Mouse (Mus musculus): ENCODE measurements around the gene Rb1. TPM values are rescaled to one million over a fixed set of nuclear protein-coding genes. Genes with fewer than 3 reads are reported as not detected.

Gene Rb1
- polyA plus RNA-seq, 1 experiment from 2014 or later, result 14.4 TPM

DNA sequence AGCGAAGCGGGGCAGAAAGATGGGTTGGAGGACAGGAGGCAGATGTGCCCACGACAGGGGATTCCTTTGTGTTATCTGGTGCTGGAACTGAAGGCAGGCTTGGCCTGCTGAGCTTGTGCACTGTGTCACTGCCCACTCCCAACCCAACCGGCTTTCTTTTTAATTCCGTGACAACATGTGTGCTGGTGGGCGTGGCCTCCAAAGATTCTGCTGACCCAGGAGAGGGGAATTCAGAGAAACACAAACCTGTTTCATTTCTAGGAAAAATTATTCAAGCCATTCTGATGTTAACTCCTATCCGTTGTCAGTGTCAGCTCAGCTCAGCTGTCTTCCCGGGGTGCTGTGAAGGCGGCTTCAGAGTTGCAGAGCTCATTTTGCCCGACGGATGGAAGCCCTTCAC is 147.7 kb downstream of the Rb1 start:
- no peaks in the 10 kb centered on the region for H3K9me3 ChIP-seq (ENCODE audit: control insufficient read depth, low read length)
- no peak overlapping the region for H3K9ac ChIP-seq (ENCODE audit: low read length)
- ATAC-seq (ENCODE audit: low read depth), result no peak
- no peak overlapping the region for H3K4me3 ChIP-seq (ENCODE audit: low read length)
- peaks cover 21% of the 10 kb centered on the region for H3K36me3 ChIP-seq (ENCODE audit: control insufficient read depth, insufficient read depth, low read length)
- H3K27me3 ChIP-seq (ENCODE audit: control insufficient read depth, insufficient read depth, low read depth, low read length), result no peaks in the 10 kb centered on the region
- no peak overlapping the region for H3K4me2 ChIP-seq (ENCODE audit: low read depth, low read length)
- H3K27ac ChIP-seq (ENCODE audit: low read length), result peak overlapping the region; percentile 38; the same call in 1 of the 2 replicates
- H3K4me1 ChIP-seq (replicated peaks; ENCODE audit: control insufficient read depth, insufficient read depth, low read length), result peaks cover 3% of the 10 kb centered on the region; the same call in 1 of the 2 replicates
- WGBS, result 86% methylated on average over 11 of the region's 11 CpGs

DNA sequence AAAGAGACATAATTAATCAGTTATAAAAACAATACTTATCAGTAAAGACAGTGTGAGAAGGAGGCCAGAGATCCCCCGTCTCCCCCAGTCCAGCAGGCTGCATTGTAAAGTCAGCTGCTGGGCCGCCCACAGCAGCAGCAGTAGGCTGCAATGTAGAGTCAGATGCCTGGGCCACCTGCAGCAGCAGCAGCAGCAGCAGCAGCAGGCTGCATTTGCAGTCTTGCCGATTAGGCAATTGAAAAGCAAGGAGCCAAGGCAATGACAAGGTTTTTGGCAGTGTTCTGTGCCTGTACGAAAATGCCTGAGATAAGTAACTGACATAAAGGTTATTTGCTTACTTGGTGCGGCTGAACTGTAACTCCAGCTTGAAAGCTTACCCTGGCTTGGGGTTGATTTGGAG is 149.4 kb downstream of the Rb1 start:
- peaks cover 3% of the 10 kb centered on the region; the same call in 1 of the 2 replicates for H3K4me1 ChIP-seq (replicated peaks; ENCODE audit: control insufficient read depth, insufficient read depth, low read length)
- ATAC-seq (ENCODE audit: low read depth), result no peak
- H3K4me2 ChIP-seq (ENCODE audit: low read depth, low read length), result no peak overlapping the region
- WGBS, result 75% methylated on average over 5 of the region's 5 CpGs
- no peaks in the 10 kb centered on the region for H3K9me3 ChIP-seq (ENCODE audit: control insufficient read depth, low read length)
- no peaks in the 10 kb centered on the region for H3K27me3 ChIP-seq (ENCODE audit: control insufficient read depth, insufficient read depth, low read depth, low read length)
- H3K4me3 ChIP-seq (ENCODE audit: low read length), result no peak overlapping the region
- H3K9ac ChIP-seq (ENCODE audit: low read length), result no peak overlapping the region
- peaks cover 20% of the 10 kb centered on the region for H3K36me3 ChIP-seq (ENCODE audit: control insufficient read depth, insufficient read depth, low read length)
- H3K27ac ChIP-seq (ENCODE audit: low read length), result no peak overlapping the region

GRCm38 (mm10) chr14:73175814-73176213 is 149.8 kb downstream of the Rb1 start:
- H3K27ac ChIP-seq (ENCODE audit: low read length), result no peak overlapping the region
- H3K4me3 ChIP-seq (ENCODE audit: low read length), result no peak overlapping the region
- H3K4me2 ChIP-seq (ENCODE audit: low read depth, low read length), result no peak overlapping the region
- WGBS, result 75% methylated on average over 6 of the region's 6 CpGs
- H3K4me1 ChIP-seq (replicated peaks; ENCODE audit: control insufficient read depth, insufficient read depth, low read length), result peaks cover 3% of the 10 kb centered on the region; the same call in 1 of the 2 replicates
- peaks cover 23% of the 10 kb centered on the region for H3K36me3 ChIP-seq (ENCODE audit: control insufficient read depth, insufficient read depth, low read length)
- ATAC-seq (ENCODE audit: low read depth), result no peak
- H3K9me3 ChIP-seq (ENCODE audit: control insufficient read depth, low read length), result no peaks in the 10 kb centered on the region
- no peak overlapping the region for H3K9ac ChIP-seq (ENCODE audit: low read length)
- H3K27me3 ChIP-seq (ENCODE audit: control insufficient read depth, insufficient read depth, low read depth, low read length), result no peaks in the 10 kb centered on the region

GRCm38 (mm10) chr14:73175031-73175430 is 150.6 kb downstream of the Rb1 start:
- H3K4me2 ChIP-seq (ENCODE audit: low read depth, low read length), result no peak overlapping the region
- WGBS, result 67% methylated on average over 1 of the region's 1 CpGs
- no peak for ATAC-seq (ENCODE audit: low read depth)
- no peaks in the 10 kb centered on the region for H3K9me3 ChIP-seq (ENCODE audit: control insufficient read depth, low read length)
- no peak overlapping the region for H3K9ac ChIP-seq (ENCODE audit: low read length)
- no peaks in the 10 kb centered on the region for H3K27me3 ChIP-seq (ENCODE audit: control insufficient read depth, insufficient read depth, low read depth, low read length)
- H3K4me3 ChIP-seq (ENCODE audit: low read length), result no peak overlapping the region
- no peak overlapping the region for H3K27ac ChIP-seq (ENCODE audit: low read length)
- peaks cover 3% of the 10 kb centered on the region; the same call in 1 of the 2 replicates for H3K4me1 ChIP-seq (replicated peaks; ENCODE audit: control insufficient read depth, insufficient read depth, low read length)
- H3K36me3 ChIP-seq (ENCODE audit: control insufficient read depth, insufficient read depth, low read length), result peaks cover 26% of the 10 kb centered on the region

- 67% methylated on average over 7 of the region's 7 CpGs for WGBS
- no peaks in the 10 kb centered on the region for H3K27me3 ChIP-seq (ENCODE audit: control insufficient read depth, insufficient read depth, low read depth, low read length)
- H3K36me3 ChIP-seq (ENCODE audit: control insufficient read depth, insufficient read depth, low read length), result peaks cover 26% of the 10 kb centered on the region
- no peak overlapping the region for H3K4me3 ChIP-seq (ENCODE audit: low read length)
- no peak overlapping the region for H3K4me2 ChIP-seq (ENCODE audit: low read depth, low read length)
- H3K27ac ChIP-seq (ENCODE audit: low read length), result no peak overlapping the region
- no peaks in the 10 kb centered on the region for H3K9me3 ChIP-seq (ENCODE audit: control insufficient read depth, low read length)
- peaks cover 3% of the 10 kb centered on the region; the same call in 1 of the 2 replicates for H3K4me1 ChIP-seq (replicated peaks; ENCODE audit: control insufficient read depth, insufficient read depth, low read length)
- no peak overlapping the region for H3K9ac ChIP-seq (ENCODE audit: low read length)
- ATAC-seq (ENCODE audit: low read depth), result no peak
Observed at GRCm38 (mm10) chr14:73174091-73174995, 151.3 kb downstream of the Rb1 start.

DNA sequence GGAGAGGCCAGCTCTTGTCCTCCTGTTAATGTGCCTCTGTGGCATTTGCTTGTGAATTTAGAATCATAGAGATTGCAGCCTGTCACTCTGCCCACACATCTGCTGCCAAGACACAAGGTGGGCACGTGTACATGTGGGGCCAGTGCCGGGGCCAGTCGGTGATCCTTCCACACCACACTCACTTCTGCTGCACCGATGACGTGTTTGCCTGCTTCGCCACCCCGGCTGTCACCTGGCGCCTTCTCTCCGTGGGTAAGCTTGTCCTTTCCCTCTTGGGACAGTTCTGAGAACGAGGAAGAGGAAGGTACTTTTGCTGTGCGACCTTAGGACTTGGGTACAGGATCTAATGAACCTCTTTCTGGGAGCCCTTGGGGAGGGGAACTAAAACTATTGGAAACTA is 152.0 kb downstream of the Rb1 start:
- H3K4me3 ChIP-seq (ENCODE audit: low read length), result no peak overlapping the region
- 81% methylated on average over 11 of the region's 11 CpGs for WGBS
- no peak overlapping the region for H3K27ac ChIP-seq (ENCODE audit: low read length)
- no peaks in the 10 kb centered on the region for H3K27me3 ChIP-seq (ENCODE audit: control insufficient read depth, insufficient read depth, low read depth, low read length)
- no peak overlapping the region for H3K4me2 ChIP-seq (ENCODE audit: low read depth, low read length)
- H3K36me3 ChIP-seq (ENCODE audit: control insufficient read depth, insufficient read depth, low read length), result peaks cover 23% of the 10 kb centered on the region
- H3K4me1 ChIP-seq (replicated peaks; ENCODE audit: control insufficient read depth, insufficient read depth, low read length), result peaks cover 3% of the 10 kb centered on the region; the same call in 1 of the 2 replicates
- H3K9ac ChIP-seq (ENCODE audit: low read length), result no peak overlapping the region
- H3K9me3 ChIP-seq (ENCODE audit: control insufficient read depth, low read length), result no peaks in the 10 kb centered on the region
- no peak for ATAC-seq (ENCODE audit: low read depth)

DNA sequence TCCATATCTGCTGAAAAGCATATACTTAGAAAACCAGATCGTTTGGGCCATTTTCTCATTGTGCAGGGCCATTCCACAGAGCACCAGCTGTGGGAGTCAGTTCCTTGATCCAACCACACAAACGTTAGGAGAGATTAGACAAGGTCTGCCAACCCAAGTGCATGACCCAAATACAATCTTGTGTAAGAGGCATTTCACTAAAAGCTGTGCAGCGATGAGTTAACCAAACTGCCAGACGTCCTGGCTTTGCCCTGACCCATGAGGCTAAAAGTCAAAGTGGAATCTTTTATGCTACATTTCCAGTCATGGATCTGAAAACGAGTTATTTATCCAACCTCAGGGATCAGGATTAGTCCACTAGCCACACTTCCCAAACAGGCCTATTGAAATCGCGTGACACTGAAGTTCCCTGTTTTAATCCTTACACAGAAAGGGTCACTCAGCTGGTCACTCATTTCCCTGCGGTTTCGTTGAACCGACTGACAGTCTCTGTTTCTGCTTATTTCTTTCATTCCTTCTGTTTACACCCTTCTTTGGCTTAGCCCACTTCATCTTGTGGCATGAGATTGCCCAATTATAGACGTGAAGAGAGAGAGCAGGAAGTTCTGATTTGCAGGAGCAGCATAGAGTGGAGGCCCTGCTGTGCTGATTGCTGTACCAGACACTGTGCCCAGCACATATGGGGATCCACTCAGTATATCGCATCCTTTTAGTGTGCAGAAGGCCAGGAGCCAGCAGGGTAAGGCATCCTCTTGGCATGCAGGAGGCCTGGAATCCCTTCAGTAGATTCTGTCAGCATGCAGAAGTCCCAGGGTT is 153.2 kb downstream of the Rb1 start:
- 72% methylated on average over 12 of the region's 12 CpGs for WGBS
- no peak overlapping the region for H3K27ac ChIP-seq (ENCODE audit: low read length)
- no peak for ATAC-seq (ENCODE audit: low read depth)

GRCm38 (mm10) chr14:73169926-73170844 is 155.4 kb downstream of the Rb1 start:
- H3K4me1 ChIP-seq (replicated peaks; ENCODE audit: control insufficient read depth, insufficient read depth, low read length), result peaks cover 3% of the 10 kb centered on the region; the same call in 1 of the 2 replicates
- peaks cover 28% of the 10 kb centered on the region for H3K36me3 ChIP-seq (ENCODE audit: control insufficient read depth, insufficient read depth, low read length)
- 90% methylated on average over 13 of the region's 13 CpGs for WGBS
- H3K4me2 ChIP-seq (ENCODE audit: low read depth, low read length), result no peak overlapping the region
- H3K9me3 ChIP-seq (ENCODE audit: control insufficient read depth, low read length), result no peaks in the 10 kb centered on the region
- no peak for ATAC-seq (ENCODE audit: low read depth)
- no peak overlapping the region for H3K9ac ChIP-seq (ENCODE audit: low read length)
- no peak overlapping the region for H3K27ac ChIP-seq (ENCODE audit: low read length)
- H3K27me3 ChIP-seq (ENCODE audit: control insufficient read depth, insufficient read depth, low read depth, low read length), result no peaks in the 10 kb centered on the region
- H3K4me3 ChIP-seq (ENCODE audit: low read length), result no peak overlapping the region

More for the DNA sequence above, 153.2 kb downstream of the Rb1 start:
- Histone ChIP-seq H3K9me3 (ENCODE audit: control insufficient read depth, low read length) (no peaks in the 10 kb centered on the region), H3K36me3 (ENCODE audit: control insufficient read depth, insufficient read depth, low read length) (peaks cover 27% of the 10 kb centered on the region), H3K9ac (ENCODE audit: low read length) (no peak overlapping the region), H3K4me3 (ENCODE audit: low read length) (no peak overlapping the region), H3K27me3 (ENCODE audit: control insufficient read depth, insufficient read depth, low read depth, low read length) (no peaks in the 10 kb centered on the region), H3K4me1 (replicated peaks; ENCODE audit: control insufficient read depth, insufficient read depth, low read length) (peaks cover 3% of the 10 kb centered on the region; the same call in 1 of the 2 replicates), H3K4me2 (ENCODE audit: low read depth, low read length) (no peak overlapping the region)

Data from lung, embryonic 16.5 days (tissue).